Mouse (Mus musculus) CD8-positive naive resting alpha-beta T cell, adult 57 days (primary cell): Measurements from ENCODE around the gene Tmprss11a. TPM values are rescaled to one million over a fixed set of nuclear protein-coding genes. Genes with fewer than 3 reads are reported as not detected.

Experiments
- total RNA-seq: library from RNA; stranded (reverse); gene quantifications from one replicate; pipeline ENCODE4 v1.2.4, GENCODE M21; 2023

The Tmprss11a gene
- total RNA-seq, result not detected

GRCm38 (mm10) chr5:86468890-86469289 lies at the start of gene Tmprss11a:
Tmprss11a (minus strand) TSS chr5:86468990.

GRCm38 (mm10) chr5:86518500-86518899 lies 49.7 kb upstream of the Tmprss11a start, which contains the start of gene Tmprss11g:
Tmprss11g (minus strand) TSS chr5:86518600.

GRCm38 (mm10) chr5:86373320-86373719 lies 95.5 kb downstream of the Tmprss11a start, which contains the start of gene Tmprss11d:
Tmprss11d (minus strand) TSS chr5:86373420.

Other genes with a start within 250 kb of the Tmprss11a start
- not detected for gene Tmprss11c, start 179.7 kb downstream of the Tmprss11a start, total RNA-seq
- not detected for gene Tmprss11d, start 95.6 kb downstream of the Tmprss11a start, total RNA-seq
- gene Tmprss11g, start 49.6 kb upstream of the Tmprss11a start, total RNA-seq, result not detected
- not detected for gene Tmprss11f, start 163.4 kb upstream of the Tmprss11a start, total RNA-seq
- not detected for gene Tmprss11b, start 207.4 kb upstream of the Tmprss11a start, total RNA-seq